Comparison of ENCODE assay signal across 9 mouse cellular contexts in genomic region chr11:61417945-61418551, GRCm38 (mm10). TPM values are rescaled to one million over a fixed set of nuclear protein-coding genes. Genes with fewer than 3 reads are reported as not detected.
DNase-seq lines count a peak whose midpoint lies in the region; ATAC-seq and TF ChIP-seq lines count a peak whose summit lies in the region.
"Had no signal": no experiment of that assay in that cellular context is flagged by ENCODE, and none has a peak within 500 bp of the region (broad histone marks: within the 10 kb centered on the region; RNA-seq: fewer than 3 reads in every experiment).

No protein-coding gene starts in this region.

- no peaks in the 10 kb centered on the region for H3K4me1 ChIP-seq in hindbrain, postnatal 0 days (ENCODE audit: insufficient read depth, low read length)
- H3K4me1 ChIP-seq: midbrain, embryonic 12.5 days had no signal

- no peaks in the 10 kb centered on the region for H3K27me3 ChIP-seq in hindbrain, postnatal 0 days (ENCODE audit: insufficient read depth, low read length)

- peak; percentile 98 for TF ChIP-seq CTCF in hindbrain, postnatal 0 days (IDR thresholded peaks at IDR 0.05; ENCODE audit: low read depth)

- peak; percentile 62 for DNase-seq in Muller cell, postnatal 12 days (ENCODE audit: inconsistent ontology term)
- peak; percentile 91 for DNase-seq in cerebellum, adult 9-10 months
- DNase-seq in frontal cortex, adult 2 months (ENCODE audit: extremely low spot score in 1 of 2, low spot score in 1 of 2): peak; percentile 66 to 93
- peak; percentile 91 for DNase-seq in hindbrain, postnatal 0 days (ENCODE audit: low spot score)
- peak; percentile 84 to 88 for DNase-seq in left cerebral cortex, adult 18-20 months (ENCODE audit: low spot score in 2 of 2)
- DNase-seq in right cerebral cortex, postnatal 14 days: peak; percentile 89
- peak; percentile 74 for DNase-seq in urinary bladder, postnatal 25 days (ENCODE audit: low spot score)

- H3K9me3 ChIP-seq in hindbrain, postnatal 0 days (ENCODE audit: low read length): no peaks in the 10 kb centered on the region
- H3K9me3 ChIP-seq: midbrain, embryonic 12.5 days had no signal

- no peak overlapping the region for H3K4me2 ChIP-seq in hindbrain, postnatal 0 days (ENCODE audit: low read depth, low read length)
- H3K4me2 ChIP-seq: midbrain, embryonic 12.5 days had no signal

- 26% methylated on average over 6 of the region's 6 CpGs for WGBS in hindbrain, postnatal 0 days

- no peak overlapping the region for H3K27ac ChIP-seq in hindbrain, postnatal 0 days
- H3K27ac ChIP-seq: midbrain, embryonic 12.5 days had no signal

- peak; percentile 83 for ATAC-seq in hindbrain, postnatal 0 days
- ATAC-seq in megakaryocyte-erythroid progenitor cell, adult 5-6 weeks (replicated peaks; ENCODE audit: low FRiP score, low TSS enrichment, poor library complexity, severe bottlenecking): peak; percentile 78

- no peaks in the 10 kb centered on the region for H3K36me3 ChIP-seq in hindbrain, postnatal 0 days (ENCODE audit: insufficient read depth, low read length)
- H3K36me3 ChIP-seq: midbrain, embryonic 12.5 days had no signal

- no peak overlapping the region for H3K9ac ChIP-seq in hindbrain, postnatal 0 days (replicated peaks; ENCODE audit: low read length)
- H3K9ac ChIP-seq: midbrain, embryonic 12.5 days had no signal

- no peak overlapping the region for H3K4me3 ChIP-seq in hindbrain, postnatal 0 days (ENCODE audit: low read length)
- H3K4me3 ChIP-seq: midbrain, embryonic 12.5 days had no signal

RNA-seq across cellular contexts. Expression of gene Rnf112, which starts 35.9 kb away (rescaled TPM):
- polyA plus RNA-seq in frontal cortex, adult 2 months (2012; rRNA removed): 317 and 322 TPM in 2 replicates
- total RNA-seq in hindbrain, postnatal 0 days (2014; rRNA removed): 74.3 and 74.9 TPM in 2 replicates
- polyA plus RNA-seq in hindbrain, postnatal 0 days (2015; fragmentation: Nextera tagmentation; extraction: Ambion mirVana): 22.0 and 23.8 TPM in 2 replicates
- total RNA-seq in left cerebral cortex, adult 18-20 months (2021): 100 to 1,000 TPM; 257 to 300 TPM
- not detected in 2 replicates for total RNA-seq in megakaryocyte-erythroid progenitor cell, adult 5-6 weeks (2014; fragmentation: Nextera tagmentation)
- not detected in 2 replicates for total RNA-seq in megakaryocyte-erythroid progenitor cell, adult 5-6 weeks (2017)

RNA-seq across cellular contexts. Expression of gene Slc47a1, which starts 39.9 kb away (rescaled TPM):
- 4.8 TPM in 2 replicates for polyA plus RNA-seq in frontal cortex, adult 2 months (2012; rRNA removed)
- total RNA-seq in hindbrain, postnatal 0 days (2014; rRNA removed): 7.7 and 9.5 TPM in 2 replicates
- 2.3 and 3.2 TPM in 2 replicates for polyA plus RNA-seq in hindbrain, postnatal 0 days (2015; fragmentation: Nextera tagmentation; extraction: Ambion mirVana)
- total RNA-seq in left cerebral cortex, adult 18-20 months (2021): 1 to 10 TPM; 1.1 to 3.1 TPM
- not detected in 2 replicates for total RNA-seq in megakaryocyte-erythroid progenitor cell, adult 5-6 weeks (2014; fragmentation: Nextera tagmentation)
- not detected in 2 replicates for total RNA-seq in megakaryocyte-erythroid progenitor cell, adult 5-6 weeks (2017)
- polyA plus RNA-seq: midbrain, embryonic 12.5 days had no signal

Comparison
In these comparisons a context has a peak if more than half of its experiments do, and no peak if none do; other contexts are left out.
1. RNA of gene Rnf112, which starts 35.9 kb away (total RNA-seq): 257 to 300 TPM in left cerebral cortex, adult 18-20 months and 74.3 to 74.9 TPM in hindbrain, postnatal 0 days; not detected in megakaryocyte-erythroid progenitor cell, adult 5-6 weeks; every median in the first group is over 10 times any median in the second.
2. Peak in every context shown above with its lines, with median percentiles within 50 percentile points of each other: DNase-seq.